Mouse (Mus musculus): ENCODE measurements around the gene Plod2. TPM values are rescaled to one million over a fixed set of nuclear protein-coding genes. Genes with fewer than 3 reads are reported as not detected.

Plod2 gene
- total RNA-seq, 2 experiments from 2014 or later: 4.0 to 4.4 TPM

- DNase-seq: no peak
Observed at GRCm38 (mm10) chr9:92555006-92555958, 13.3 kb downstream of the Plod2 start.

GRCm38 (mm10) chr9:92559750-92560149 lies 17.7 kb downstream of the Plod2 start:
- DNase-seq: no peak

GRCm38 (mm10) chr9:92560840-92561547 lies 19.0 kb downstream of the Plod2 start:
- peak; percentile 59 for DNase-seq

DNA sequence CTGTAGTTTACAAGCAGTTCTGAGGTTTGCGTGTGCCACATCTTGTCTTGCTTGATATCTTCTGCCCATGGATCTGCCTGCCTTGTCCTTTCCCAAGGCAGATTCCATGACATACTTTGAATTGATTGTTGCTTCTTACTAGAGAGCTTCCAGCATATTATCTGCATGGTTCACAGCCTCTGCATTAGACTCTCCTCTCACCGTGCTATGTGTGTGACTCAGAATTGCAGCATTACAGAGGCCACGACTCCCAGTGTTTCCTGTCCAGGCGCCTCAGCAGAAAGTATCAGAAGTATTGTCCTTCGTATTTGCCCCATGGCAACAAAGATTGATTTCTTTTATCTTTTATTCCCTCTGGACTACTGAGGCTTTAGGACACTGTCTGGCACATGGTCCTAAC lies 20.4 kb downstream of the Plod2 start:
- DNase-seq: no peak

DNA sequence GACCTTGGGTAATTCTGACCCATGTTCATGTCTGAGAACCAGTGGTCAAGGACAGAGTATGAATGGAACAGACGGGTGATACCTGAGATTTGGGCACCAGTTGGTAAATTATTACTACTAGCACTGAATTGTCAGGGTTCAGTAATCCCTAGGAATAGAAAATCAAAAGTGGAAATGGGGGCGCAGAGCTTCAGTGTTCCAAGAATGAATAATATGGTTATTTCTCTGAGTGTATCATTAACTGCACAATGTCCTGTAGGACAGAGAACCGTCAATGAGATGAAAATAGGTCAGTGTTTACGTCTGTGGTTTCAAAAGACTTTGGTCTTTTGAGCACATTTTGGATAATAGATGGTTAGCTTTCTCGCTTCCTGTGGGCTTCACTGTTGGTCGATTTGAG lies 21.3 kb downstream of the Plod2 start:
- no peak for DNase-seq

- DNase-seq: no peak
Observed at GRCm38 (mm10) chr9:92564391-92564790, 22.4 kb downstream of the Plod2 start.

- no peak for DNase-seq
Observed at GRCm38 (mm10) chr9:92566234-92566633, 24.2 kb downstream of the Plod2 start.

GRCm38 (mm10) chr9:92567474-92567873 lies 25.5 kb downstream of the Plod2 start:
- DNase-seq: no peak

- DNase-seq: no peak
Observed at GRCm38 (mm10) chr9:92568798-92569197, 26.8 kb downstream of the Plod2 start.

- no peak for DNase-seq
Observed at GRCm38 (mm10) chr9:92572376-92573108, 30.5 kb downstream of the Plod2 start.

DNA sequence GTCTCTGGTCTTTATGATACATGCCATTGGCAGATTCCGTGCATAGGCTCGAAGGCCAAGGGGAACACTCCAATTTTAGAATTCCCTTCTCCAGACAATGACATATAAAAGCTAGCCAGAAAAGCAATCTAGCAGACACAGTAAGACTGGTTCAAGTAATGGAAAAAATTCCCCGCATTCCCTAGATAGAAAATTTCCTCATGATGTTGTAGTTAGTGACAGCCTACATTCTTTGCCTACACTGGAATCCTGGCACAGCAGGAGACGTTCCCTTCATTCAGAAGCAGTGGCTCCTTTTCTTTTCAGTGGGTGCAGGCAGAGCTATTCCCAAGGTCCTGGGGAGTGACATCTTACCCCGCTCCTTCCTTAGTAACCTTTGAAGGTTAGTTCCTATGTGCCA lies 41.9 kb downstream of the Plod2 start:
- no peak for DNase-seq

GRCm38 (mm10) chr9:92586025-92586424 lies 44.0 kb downstream of the Plod2 start:
- no peak for DNase-seq

- DNase-seq: no peak
Observed at GRCm38 (mm10) chr9:92587391-92587790, 45.4 kb downstream of the Plod2 start.

DNA sequence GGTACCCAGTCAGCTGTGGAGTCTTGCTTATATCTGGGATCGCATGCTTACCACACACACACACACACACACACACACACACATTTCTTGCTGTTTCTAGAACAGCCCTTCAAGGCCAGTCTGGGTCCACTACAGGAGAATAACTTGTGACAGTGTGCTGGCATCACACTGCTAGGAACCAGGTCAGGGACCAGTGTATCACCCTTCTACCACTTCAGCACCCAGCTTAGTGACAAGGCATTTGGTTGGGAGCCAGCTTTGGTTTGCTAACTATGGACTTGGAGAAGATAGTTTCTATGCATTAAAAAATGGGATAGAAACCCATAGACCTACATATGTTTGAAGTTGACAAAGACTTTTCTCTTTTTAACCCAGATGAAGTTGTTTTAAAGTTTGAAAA lies 46.2 kb downstream of the Plod2 start:
- no peak for DNase-seq

DNA sequence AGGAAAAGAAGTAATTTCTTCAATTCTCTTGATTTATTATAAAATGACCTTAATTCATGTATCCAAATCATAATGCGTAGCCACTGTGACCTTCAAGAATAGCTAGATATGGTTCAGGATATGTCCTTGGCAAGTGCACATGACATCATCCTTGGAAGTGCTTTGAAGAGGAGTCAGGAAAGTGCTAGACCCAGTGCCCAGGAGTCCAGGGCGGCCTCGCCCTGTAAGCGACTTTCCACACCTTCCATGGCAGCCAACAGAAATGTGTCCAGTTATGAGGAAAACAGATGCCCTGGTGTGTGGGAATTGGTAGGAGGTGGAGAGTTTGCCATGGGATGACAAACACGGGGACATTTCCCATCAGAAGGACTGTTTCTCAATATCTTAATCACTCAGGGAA lies 47.0 kb downstream of the Plod2 start:
- DNase-seq: peak; percentile 9

DNA sequence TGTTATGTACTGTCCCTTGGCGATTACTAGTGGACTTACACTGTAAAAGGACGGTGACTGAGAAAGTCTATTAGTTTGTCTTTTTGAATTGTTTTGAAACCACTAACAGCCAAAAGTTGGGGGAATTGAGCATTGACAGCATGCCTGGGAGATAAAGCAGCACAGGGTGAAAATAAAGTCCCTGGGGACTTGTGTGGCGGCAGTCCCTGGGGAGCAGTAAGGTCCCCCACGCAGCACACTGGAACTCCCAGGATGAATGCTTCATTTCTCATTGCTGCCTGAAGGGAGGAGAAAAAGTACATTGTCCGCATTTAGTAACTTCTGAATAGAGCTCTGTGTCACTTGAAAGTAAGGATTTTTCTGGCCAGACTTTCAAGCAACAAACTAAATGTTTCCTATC lies 49.5 kb downstream of the Plod2 start:
- DNase-seq: no peak

- no peak for DNase-seq
Observed at GRCm38 (mm10) chr9:92592757-92593156, 50.7 kb downstream of the Plod2 start.

- DNase-seq: no peak
Observed at GRCm38 (mm10) chr9:92594491-92594890, 52.5 kb downstream of the Plod2 start.

GRCm38 (mm10) chr9:92595296-92595695 lies 53.3 kb downstream of the Plod2 start:
- DNase-seq: no peak

- DNase-seq: no peak
Observed at GRCm38 (mm10) chr9:92596916-92597547, 55.0 kb downstream of the Plod2 start.

DNA sequence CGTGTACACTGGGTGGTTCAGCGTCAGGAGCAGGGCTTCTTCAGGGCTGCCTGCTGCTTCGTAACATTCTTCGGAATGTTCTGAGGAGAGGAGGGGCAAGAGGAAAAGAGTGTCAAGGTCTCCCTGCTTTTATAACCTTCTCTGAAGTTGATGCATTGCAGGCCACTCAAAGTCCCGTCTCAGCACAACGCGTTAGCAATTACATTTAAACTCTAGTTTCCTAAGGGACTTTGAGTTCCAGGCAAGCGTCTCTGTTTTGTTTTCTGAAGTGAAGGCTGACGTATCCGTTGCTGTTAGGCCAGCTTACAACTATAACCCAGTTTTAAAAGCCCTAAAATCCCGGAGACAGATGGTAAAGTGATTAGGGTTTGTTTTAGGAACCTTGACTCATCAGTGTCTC lies 55.8 kb downstream of the Plod2 start:
- peak; percentile 29 for DNase-seq

DNA sequence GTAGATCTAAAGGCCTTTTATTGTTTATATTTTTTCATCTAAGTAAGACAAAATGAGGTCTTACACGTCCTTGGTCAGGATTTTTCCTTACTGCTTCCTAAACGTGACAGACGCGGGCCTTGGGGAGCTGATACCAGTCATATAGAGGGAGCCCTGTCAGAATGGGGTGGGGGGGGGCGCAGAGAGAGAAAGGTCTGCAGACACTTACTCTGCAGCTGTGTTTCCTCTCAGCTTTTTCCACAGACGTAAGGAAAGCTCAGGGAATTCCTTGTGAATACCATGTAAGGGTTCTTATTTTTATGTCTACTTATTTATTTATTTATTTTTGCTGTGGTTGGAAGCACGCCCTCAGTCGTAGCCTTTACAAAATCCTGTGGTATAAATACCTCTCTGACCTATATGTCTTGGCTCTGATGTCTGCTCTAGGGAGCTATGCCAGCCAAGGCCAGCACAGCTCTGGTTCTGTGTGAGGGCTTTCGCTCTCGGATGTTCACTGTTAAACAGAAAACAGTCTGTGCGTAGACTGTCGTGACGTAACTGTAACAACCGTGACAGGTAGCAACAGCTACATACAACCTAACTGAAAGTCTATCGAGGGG lies 58.0 kb downstream of the Plod2 start:
- no peak for DNase-seq
